Mouse (Mus musculus) frontal cortex, postnatal 36 days (tissue): ENCODE measurements around the gene BC147527.
"Not testable (repeated sequence)": the region's sequence is repeated elsewhere in the genome, so short reads cannot be mapped to it uniquely, and the experiment has no call there.

Source experiments
- DNase-seq, 2 experiments: peaks; one replicate each; pipeline ENCODE4 v3.0.0; 2022; ENCODE audit warnings: low spot score in 2 of 2

BC147527 gene

DNA sequence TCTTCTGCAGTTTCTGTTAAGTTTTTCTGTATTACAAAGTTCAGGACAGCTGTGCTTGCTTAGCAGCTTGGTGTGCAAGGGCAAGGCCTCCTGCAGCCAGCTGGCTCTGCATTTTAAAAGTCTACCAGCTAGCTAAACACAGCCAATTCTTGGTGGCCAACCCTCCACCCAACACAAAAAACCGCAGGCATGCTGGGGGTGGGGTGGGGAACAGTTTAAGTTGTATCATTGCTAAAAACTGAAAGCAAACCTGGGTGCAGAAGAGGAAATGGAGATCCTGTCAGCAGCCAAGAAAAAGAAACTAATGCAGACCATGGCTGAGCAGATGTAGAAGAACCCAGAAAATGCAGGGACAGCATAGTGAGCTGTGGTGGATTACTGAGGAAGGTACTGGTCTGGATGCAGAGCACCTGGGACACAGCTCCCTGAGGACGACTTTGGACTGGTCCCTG, at the start of gene BC147527:
BC147527 (plus strand) TSS at position 402 of the 452 bp plus-strand sequence.
- no peak for DNase-seq

DNA sequence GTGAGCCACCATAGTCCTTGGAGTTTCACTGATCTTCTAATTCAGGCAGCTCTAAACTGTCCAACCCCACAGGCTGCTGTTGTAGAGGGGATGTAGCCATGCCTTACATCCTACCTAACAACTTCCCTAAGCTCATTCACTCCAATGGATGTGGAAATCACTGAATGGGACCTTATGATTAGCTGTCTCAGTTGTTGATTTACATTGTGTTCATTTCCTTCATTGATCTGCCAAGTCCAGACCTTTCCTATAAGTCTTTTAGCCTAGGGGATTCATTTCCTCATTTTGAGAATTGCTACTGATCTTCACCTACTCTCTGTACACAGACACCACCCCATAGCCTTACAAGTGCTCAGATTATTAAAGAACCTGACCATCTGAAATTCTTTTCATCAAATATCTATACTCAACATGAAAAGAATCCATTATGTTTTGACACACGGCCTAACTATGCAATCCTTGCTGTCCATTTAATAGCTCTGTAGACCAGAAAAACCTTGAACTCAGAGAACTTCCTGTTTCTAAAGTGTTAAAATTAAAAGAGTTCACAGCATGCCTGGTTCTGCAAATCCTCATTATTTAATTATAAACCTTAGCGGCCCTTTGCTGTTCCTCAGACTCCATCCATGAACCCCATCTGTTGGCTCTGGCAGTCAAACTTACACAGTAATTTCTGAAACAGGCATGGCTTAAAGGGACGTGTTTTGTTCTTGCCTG, 48.8 kb upstream of the BC147527 start:
- DNase-seq = not testable (repeated sequence)

DNA sequence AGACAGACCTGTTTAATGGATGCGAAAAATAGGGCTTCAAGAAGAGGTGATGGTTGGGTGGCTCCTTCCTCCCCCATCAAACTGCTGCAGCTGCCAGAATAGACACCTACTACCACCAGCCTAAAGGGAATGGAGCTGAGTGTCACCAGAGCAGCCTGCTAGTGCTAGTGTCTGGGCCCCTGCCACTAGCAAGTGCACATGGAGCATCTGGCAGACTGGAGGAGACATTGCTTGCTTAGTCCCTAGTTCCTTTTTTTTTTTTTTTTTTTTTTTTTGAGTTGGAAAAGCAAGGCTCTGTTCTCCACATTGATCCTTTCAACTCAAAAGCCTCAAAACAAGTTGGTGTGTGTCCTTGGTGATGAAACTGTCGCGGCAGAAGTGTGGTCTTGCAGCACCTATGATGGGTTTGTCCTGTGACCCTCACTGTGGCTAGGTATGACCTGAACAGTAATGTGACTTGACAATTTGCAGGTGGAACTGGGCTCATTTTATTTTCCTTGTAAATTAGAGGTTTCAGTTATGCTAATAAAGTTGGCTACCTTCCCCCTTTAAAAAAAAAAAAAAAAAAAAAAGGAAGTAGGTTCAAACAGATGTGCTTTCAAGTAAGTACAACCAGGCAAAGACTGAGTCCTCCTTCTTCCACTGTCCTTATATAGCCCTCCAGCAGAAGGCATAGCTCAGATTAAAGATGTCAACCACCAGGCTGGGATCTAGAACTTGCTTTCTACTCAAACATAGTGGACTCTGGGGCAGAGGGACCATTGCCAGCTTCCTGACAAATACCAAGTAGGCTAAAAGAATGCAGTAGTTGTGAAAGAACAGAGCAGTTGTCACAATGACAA, 41.2 kb upstream of the BC147527 start:
- DNase-seq = not testable (repeated sequence)

DNA sequence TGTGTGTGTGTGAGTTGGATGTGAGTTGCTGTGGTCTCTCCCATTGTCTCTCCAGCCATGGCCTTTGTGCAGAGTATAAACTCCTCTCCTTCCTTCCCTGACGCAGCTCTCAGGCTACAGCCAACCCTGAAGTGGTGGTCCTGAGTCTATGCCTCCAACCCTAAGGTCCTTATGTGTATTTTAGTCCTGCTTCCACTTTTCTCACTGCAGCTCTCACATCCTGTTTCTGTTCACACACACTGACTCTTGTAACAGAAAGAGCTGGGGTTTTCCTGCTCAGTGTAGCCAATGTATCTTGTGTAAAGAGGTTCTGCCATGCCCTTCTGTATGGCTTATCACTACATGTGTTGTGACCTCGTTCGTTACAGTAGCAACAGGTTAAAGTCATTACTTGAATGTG, 40.5 kb upstream of the BC147527 start:
- not testable (repeated sequence) for DNase-seq

DNA sequence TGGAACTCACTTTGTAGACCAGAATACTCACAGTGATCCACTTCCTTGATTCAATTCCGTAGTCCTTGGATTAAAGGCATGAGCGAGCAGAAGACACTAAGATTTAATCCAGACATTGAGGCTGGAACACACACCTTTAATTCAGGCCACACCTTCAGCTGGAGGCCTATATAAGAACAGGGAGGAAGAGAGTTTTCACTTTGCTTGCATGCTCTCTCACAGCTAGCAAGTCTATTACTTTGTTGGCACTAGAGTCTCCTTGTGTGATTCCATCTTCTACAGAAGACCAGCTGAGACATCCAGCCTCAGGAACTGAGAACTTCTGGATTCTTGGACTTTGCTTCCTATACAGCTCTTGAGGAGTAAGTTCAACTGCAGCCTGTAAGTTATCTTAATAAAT, 37.3 kb upstream of the BC147527 start, which contains the start of gene AF067061:
AF067061 (plus strand) TSS at position 245 of the 400 bp plus-strand sequence.
- DNase-seq = not testable (repeated sequence)

DNA sequence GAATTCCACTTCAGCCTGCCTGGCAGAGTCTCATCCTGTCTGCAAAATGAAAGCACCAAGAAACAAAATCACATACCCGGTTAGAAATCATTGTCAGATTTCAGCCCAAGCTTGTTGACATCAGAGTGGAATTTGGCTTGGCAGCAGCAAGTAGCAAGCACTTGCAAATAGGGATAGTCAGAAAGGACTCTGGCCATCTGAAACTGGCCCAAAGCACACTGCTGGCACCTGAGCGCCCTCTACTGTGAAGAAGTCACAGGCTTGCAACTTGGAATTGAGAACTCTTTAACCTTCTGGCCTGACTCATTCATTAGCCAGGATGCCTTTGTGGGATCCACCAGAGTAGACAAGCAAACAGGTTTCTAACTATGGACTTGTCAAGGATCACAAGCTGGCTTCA, 22.4 kb upstream of the BC147527 start:
- not testable (repeated sequence) for DNase-seq

DNA sequence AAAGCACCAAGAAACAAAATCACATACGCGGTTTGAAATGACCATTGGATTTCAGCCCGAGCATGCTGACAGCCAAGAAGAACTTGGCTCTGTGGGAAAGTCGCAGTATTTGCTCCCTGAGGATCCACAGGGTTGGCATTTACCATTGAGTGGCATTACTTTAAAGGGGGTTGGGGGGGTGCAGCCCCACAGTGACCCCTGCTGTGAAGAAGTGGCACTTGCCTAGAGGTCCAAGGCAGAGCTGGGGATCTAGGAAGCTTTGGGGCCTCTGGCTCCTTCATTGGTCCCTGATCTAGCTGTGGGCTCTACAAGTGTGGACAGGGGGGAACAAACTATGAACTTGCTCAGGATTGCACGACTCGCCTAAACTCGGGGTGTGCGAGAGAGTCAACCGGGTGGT, 21.4 kb upstream of the BC147527 start:
- DNase-seq = no peak

DNA sequence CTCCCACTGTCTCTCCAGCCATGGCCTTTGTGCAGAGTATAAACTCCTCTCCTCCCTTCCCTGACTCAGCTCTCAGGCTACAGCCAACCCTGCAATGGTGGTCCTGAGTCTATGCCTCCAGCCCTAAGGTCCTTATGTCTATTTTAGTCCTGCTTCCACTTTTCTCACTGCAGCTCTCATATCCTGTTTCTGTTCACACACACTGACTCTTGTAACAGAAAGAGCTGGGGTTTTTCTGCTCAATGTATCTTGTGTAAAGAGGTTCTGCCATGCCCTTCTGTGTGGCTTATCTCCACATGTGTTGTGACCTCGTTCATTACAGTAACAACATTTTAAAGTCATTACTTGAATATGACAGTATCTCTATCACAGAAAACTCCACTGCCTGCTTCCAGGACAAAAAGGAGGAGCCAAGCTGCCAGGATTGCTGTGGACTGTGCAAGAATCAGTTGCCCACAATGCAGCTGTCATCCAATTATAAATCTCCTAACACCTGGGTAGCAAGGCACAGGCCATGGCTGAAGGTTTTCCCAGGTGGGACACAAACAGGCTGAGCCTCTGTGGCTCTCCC, 783 bp upstream of the BC147527 start:
- DNase-seq = no peak

DNA sequence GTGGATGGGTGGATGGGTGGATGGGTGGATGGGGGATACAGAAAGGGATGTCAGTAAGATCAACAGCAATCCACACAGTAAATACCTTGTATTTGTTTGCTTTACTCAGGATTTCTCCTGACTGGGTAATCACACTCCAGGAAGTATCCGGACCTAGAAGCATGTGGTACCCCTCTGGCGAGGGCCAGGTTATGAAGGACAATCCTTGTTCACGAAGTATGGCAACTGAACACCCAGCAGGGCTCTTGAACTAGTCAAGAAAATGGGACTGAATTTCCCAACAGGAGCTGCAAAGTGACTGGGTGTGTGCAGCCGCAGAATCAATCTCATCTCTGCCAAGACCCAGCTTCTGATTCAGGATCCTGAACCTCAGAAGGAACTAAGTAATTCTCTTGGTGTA, 661 bp downstream of the BC147527 start:
- DNase-seq = no peak

DNA sequence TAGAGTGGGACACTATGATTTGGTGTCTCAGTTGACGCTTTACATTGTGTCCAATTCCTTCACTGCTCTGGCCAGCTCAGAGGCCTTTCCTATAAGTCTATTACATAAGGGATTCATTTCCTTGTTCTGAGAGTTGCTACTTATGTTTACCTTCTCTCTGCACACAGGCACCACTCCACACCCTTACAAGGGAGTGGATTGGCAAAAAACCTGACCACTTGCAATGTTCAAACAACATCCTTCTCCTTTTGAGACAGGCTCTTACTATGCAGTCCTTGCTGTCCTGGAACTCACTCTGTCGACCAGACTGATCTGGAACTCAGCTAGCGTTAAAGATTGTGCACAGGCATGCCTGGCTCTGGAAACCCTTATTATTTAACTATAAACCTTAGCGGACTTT, 10.6 kb downstream of the BC147527 start:
- no peak for DNase-seq

DNA sequence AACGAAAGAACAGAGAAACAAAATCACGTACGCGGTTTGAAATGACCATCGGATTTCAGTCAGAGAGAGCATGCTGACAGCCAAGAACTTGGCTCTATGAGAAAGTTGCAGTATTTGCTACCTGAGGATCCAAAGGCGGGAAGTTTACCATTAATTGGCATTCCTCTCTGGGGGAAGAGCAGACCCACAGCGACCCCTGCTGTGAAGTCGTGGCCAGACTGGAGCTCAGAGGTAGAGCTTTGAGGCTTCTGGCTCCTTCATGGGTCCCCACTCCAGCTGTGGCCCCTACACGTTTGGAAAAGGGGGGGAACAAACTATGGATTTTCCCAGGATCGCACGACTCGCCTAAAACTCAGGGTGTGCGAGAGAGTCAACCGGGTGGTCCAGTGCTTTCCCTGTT, 13.4 kb downstream of the BC147527 start:
- DNase-seq = no peak

DNA sequence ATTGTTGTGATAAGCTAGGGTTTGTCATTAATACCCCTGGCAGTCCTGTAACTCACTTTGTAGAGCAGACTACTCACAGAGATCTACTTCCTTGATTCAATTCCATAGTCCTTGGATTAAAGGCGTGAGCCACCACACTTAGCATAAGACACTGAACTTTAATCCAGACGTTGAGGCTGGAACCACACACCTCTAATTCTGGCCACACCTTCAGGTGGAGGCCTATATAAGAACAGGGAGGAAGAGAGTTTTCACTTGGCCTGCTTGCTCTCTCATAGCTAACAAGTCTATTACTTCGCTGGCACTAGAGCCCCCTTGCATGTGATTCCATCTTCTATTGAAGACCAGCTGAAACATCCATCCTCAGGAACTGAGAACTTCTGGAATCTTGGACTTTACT, 16.4 kb downstream of the BC147527 start, which contains the start of gene Tcstv3:
Tcstv3 (plus strand) TSS at position 301 of the 400 bp plus-strand sequence.
- not testable (repeated sequence) for DNase-seq

DNA sequence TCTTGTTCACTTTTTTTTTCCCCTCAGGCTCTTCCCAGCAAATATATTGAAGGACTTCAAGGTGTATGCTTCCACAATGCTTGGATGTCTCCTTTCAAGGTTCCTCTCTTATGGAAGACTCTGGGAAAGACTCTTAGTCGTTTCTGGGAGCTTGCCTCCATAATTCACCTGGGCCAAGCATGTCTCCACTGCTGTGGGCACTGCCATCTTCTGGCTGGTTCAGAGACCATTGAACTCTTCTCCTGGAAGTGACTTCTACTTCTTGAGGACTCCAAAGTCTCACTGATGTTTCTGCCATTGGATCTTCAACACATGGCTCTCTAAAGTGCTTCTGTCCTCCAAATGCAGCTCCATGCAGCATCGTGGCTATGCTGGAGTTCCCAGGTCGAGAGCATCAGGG, 20.0 kb downstream of the BC147527 start:
- DNase-seq = no peak

DNA sequence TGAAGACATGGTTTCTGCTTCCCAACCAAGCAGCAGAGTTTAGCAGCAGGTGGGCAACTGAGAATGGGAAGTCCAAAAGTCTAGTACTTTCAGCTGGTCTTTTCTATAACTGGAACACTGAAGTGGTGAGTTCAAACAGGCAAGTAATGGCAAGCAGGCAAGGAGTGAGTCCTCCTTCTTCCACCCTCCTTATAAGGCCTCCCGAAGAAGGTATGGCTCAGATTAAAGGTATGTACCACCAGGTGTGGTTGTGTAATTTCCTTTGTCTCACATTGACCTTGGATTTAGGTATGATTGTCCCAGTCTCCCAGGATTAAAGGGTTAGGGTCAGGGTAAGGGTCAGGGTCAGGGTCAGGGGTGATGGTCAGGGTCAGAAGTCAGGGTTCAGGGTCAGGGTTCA, 20.5 kb downstream of the BC147527 start:
- DNase-seq = no peak
